In the genomic region with DNA sequence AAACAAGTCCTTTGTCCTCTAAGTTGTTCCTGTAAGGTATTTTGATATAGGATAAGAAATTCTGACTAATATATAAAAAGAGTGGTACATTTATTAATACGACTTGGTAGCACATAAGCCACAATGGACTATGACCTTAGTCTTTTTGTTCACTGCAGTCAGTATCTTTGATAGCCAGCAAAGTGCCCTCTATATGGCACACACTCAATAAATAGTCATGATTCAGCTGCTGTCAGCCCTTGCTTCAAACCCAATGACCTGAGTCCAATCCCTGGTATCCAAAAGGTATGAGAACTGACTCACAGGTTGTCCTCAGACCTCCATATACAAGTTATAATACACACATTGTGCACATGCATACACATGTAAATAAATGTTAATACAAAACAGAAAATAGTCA, we compare ENCODE assay signal across 26 mouse cellular contexts.
DNase-seq lines count a peak whose midpoint lies in the region; ATAC-seq and TF ChIP-seq lines count a peak whose summit lies in the region.
"Had no signal": no experiment of that assay in that cellular context is flagged by ENCODE, and none has a peak within 500 bp of the region (broad histone marks: within the 10 kb centered on the region; RNA-seq: fewer than 3 reads in every experiment).

No protein-coding gene starts in this region.

- no peak for TF ChIP-seq CTCF in intestine, postnatal 0 days (IDR thresholded peaks at IDR 0.05; ENCODE audit: low read depth)

- H3K9me3 ChIP-seq in heart, embryonic 11.5 days (replicated peaks; ENCODE audit: control insufficient read depth, low read length) = no peaks in the 10 kb centered on the region
- no peaks in the 10 kb centered on the region for H3K9me3 ChIP-seq in intestine, postnatal 0 days (ENCODE audit: control insufficient read depth)
- H3K9me3 ChIP-seq: embryonic facial prominence, embryonic 13.5 days; embryonic facial prominence, embryonic 15.5 days; forebrain, embryonic 10.5 days; forebrain, embryonic 12.5 days; G1E had no signal

- WGBS in heart, embryonic 11.5 days (ENCODE audit: insufficient replicate concordance) = 95% methylated on average over 1 of the region's 1 CpGs
- WGBS in intestine, postnatal 0 days = 52% methylated on average over 1 of the region's 1 CpGs

- no peak overlapping the region for H3K27ac ChIP-seq in heart, embryonic 11.5 days (ENCODE audit: low read depth, low read length)
- no peak overlapping the region for H3K27ac ChIP-seq in intestine, postnatal 0 days (ENCODE audit: low read depth, low read length)
- H3K27ac ChIP-seq: embryonic facial prominence, embryonic 13.5 days; embryonic facial prominence, embryonic 15.5 days; forebrain, embryonic 10.5 days; forebrain, embryonic 12.5 days had no signal

- no peaks in the 10 kb centered on the region for H3K4me1 ChIP-seq in heart, embryonic 11.5 days (ENCODE audit: control insufficient read depth, insufficient read depth, low read length)
- H3K4me1 ChIP-seq in intestine, postnatal 0 days (replicated peaks; ENCODE audit: control insufficient read depth, insufficient read depth, low read length) = no peaks in the 10 kb centered on the region
- H3K4me1 ChIP-seq: embryonic facial prominence, embryonic 13.5 days; embryonic facial prominence, embryonic 15.5 days; forebrain, embryonic 12.5 days had no signal

- no peaks in the 10 kb centered on the region for H3K36me3 ChIP-seq in heart, embryonic 11.5 days (ENCODE audit: control insufficient read depth, insufficient read depth, low read length)
- H3K36me3 ChIP-seq in intestine, postnatal 0 days (ENCODE audit: control insufficient read depth, insufficient read depth) = no peaks in the 10 kb centered on the region
- H3K36me3 ChIP-seq: embryonic facial prominence, embryonic 13.5 days; embryonic facial prominence, embryonic 15.5 days; forebrain, embryonic 10.5 days; forebrain, embryonic 12.5 days; G1E had no signal

- H3K9ac ChIP-seq in heart, embryonic 11.5 days (ENCODE audit: low read depth, low read length) = no peak overlapping the region
- H3K9ac ChIP-seq in intestine, postnatal 0 days (ENCODE audit: low read depth, low read length) = no peak overlapping the region
- H3K9ac ChIP-seq: embryonic facial prominence, embryonic 13.5 days; embryonic facial prominence, embryonic 15.5 days; forebrain, embryonic 12.5 days had no signal

- DNase-seq in heart, adult 11 months = peak; percentile 3
- no peak for DNase-seq in cerebellum, postnatal 36 days
- DNase-seq in left cerebral cortex, adult 18-20 months (ENCODE audit: low spot score in 2 of 2) = no peak
- DNase-seq: adrenal gland, adult 8-10 months; adrenal gland, postnatal 14 days; adrenal gland, postnatal 36 days; B cell, adult 2 months; cerebellum, adult 11-12 months; cerebellum, adult 2 months; cerebellum, adult 9-10 months; cerebellum, postnatal 25 days; embryo, embryonic 11 days had no signal

- ATAC-seq in heart, embryonic 11.5 days (replicated peaks; ENCODE audit: insufficient number of reproducible peaks, low FRiP score, low TSS enrichment) = no peak
- peak; percentile 60 for ATAC-seq in intestine, postnatal 0 days
- ATAC-seq: activated CD4-positive, CD25-positive, alpha-beta regulatory T cell, adult 4 months; CD4-positive, CD25-positive, alpha-beta regulatory T cell, adult 4 months; forebrain, embryonic 14.5 days; forebrain, embryonic 16.5 days; Patski had no signal

- H3K4me3 ChIP-seq in heart, embryonic 11.5 days (ENCODE audit: low read depth, low read length) = no peak overlapping the region
- H3K4me3 ChIP-seq in intestine, postnatal 0 days (ENCODE audit: low read depth, low read length) = no peak overlapping the region
- H3K4me3 ChIP-seq: embryonic facial prominence, embryonic 13.5 days; embryonic facial prominence, embryonic 15.5 days; erythroblast, embryonic 14.5 days; forebrain, embryonic 10.5 days; forebrain, embryonic 12.5 days had no signal

- H3K4me2 ChIP-seq in heart, embryonic 11.5 days = no peak overlapping the region
- no peak overlapping the region for H3K4me2 ChIP-seq in intestine, postnatal 0 days (replicated peaks; ENCODE audit: low read depth)
- H3K4me2 ChIP-seq: embryonic facial prominence, embryonic 13.5 days; embryonic facial prominence, embryonic 15.5 days; forebrain, embryonic 12.5 days had no signal

- H3K27me3 ChIP-seq in heart, embryonic 11.5 days (ENCODE audit: control insufficient read depth, insufficient read depth, low read length) = no peaks in the 10 kb centered on the region
- H3K27me3 ChIP-seq in intestine, postnatal 0 days (replicated peaks; ENCODE audit: control insufficient read depth, insufficient read depth, low read length) = no peaks in the 10 kb centered on the region
- H3K27me3 ChIP-seq: CH12.LX; embryonic facial prominence, embryonic 13.5 days; embryonic facial prominence, embryonic 15.5 days; forebrain, embryonic 12.5 days; Patski had no signal
